Mouse (Mus musculus): ENCODE data around the gene Zscan10. TPM values are rescaled to one million over a fixed set of nuclear protein-coding genes. Genes with fewer than 3 reads are reported as not detected.
A peak's percentile ranks its signal among the peaks of the same experiment; 100 is the strongest.
"Not testable (repeated sequence)": the region's sequence is repeated elsewhere in the genome, so short reads cannot be mapped to it uniquely, and the experiment has no call there.

Zscan10 gene
- polyA plus RNA-seq, 1 experiment from 2014 or later = 0.42 TPM

DNA sequence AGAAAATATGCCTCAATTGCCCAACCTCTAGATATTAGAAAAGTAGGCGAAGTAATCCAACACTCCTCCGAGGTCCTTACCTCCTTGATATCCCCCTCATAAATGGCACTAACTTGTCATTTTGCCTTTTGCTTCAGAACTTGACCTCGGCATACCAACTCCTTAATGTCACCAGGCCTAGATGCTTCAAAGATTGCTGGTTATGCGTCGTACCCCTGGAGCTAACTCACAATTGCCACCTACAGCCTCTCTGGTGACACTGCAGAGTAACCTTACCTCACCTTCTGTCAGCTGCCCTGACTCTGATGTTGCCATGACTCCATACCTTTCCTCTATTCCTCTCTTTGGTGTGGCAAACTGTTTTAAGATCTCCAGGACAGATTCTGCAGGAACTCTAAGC, 33.9 kb upstream of the Zscan10 start:
- Histone ChIP-seq H3K4me3 (no peak overlapping the region), H3K4me1 (peaks cover 16% of the 10 kb centered on the region), H3K36me3 (replicated peaks) (no peaks in the 10 kb centered on the region; the same call in 1 of the 2 replicates), H3K27me3 (ENCODE audit: poor library complexity, severe bottlenecking) (no peaks in the 10 kb centered on the region), H3K27ac (no peak overlapping the region), H3K9me3 (no peaks in the 10 kb centered on the region)
- DNase-seq (ENCODE audit: extremely low spot score, low spot score) = no peak
- 60% methylated on average over 5 of the region's 5 CpGs for WGBS

DNA sequence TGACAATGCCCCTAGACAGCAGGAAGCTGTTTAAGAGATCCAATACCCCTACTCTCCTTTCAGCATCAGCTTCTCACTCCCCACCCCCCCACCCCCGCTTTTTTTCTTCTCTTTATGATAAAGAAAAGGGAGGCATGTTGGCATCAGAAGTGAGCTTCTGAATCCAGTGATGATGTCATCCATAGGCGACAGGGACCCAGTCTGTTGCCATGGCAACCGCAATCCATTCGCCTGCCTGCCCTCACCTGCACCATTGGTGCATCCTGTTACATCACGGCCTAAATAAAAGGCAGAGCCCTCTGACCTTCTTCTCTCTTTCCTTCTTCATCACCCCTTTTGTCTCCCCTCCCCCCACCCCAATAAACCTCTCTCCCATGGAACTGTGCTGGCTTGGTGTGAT, 32.3 kb upstream of the Zscan10 start:
- Histone ChIP-seq H3K36me3 (replicated peaks) (peaks cover 11% of the 10 kb centered on the region), H3K27me3 (ENCODE audit: poor library complexity, severe bottlenecking) (no peaks in the 10 kb centered on the region), H3K4me3 (no peak overlapping the region), H3K4me1 (peaks cover 8% of the 10 kb centered on the region), H3K27ac (no peak overlapping the region), H3K9me3 (no peaks in the 10 kb centered on the region)
- 40% methylated on average over 5 of the region's 5 CpGs for WGBS
- no peak for DNase-seq (ENCODE audit: extremely low spot score, low spot score)

DNA sequence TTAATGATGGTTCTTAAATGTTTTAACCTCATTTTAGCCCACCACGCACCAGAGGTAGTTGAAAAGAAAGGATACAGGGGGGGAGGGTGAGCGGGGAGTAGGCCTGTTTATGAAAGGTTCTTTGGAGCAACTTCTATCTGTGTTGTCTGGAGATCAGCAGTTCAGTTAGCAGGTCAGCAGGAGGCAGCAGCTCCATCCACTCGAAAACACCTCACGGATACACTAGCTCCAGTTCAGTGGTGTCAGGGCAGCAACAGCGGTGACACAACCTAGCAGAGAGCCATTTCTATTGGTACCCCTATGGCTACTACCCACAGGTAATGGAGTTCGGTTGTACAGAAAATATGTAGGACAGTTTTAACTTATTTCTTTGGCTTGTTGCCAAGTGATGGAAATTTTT, 30.6 kb upstream of the Zscan10 start:
- no peaks in the 10 kb centered on the region for H3K27me3 ChIP-seq (ENCODE audit: poor library complexity, severe bottlenecking)
- no peak for DNase-seq (ENCODE audit: extremely low spot score, low spot score)
- WGBS = 43% methylated on average over 6 of the region's 6 CpGs
- H3K36me3 ChIP-seq (replicated peaks) = peaks cover 28% of the 10 kb centered on the region
- H3K9me3 ChIP-seq = no peaks in the 10 kb centered on the region
- H3K4me1 ChIP-seq = peaks cover 3% of the 10 kb centered on the region
- no peak overlapping the region for H3K27ac ChIP-seq
- no peak overlapping the region for H3K4me3 ChIP-seq

DNA sequence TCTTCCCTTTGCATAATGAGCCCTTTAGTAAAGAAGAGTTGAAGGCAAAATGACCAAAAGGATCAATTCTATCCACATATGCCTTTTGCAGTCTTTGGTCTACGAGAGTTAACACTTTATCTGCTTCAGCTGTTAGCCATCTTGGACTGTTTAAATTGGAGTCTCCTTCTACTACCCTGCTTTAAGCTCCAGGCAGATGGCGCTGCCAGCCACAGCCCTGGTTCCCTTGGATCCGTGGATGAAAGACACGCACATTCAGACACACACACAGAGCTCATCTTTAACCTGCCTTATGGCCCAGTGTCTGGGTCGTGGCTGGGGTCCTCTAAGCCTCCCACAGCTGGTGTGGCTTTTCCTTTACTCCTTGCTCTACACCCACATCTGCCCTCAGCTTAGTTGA, 29.6 kb upstream of the Zscan10 start:
- peaks cover 37% of the 10 kb centered on the region for H3K36me3 ChIP-seq (replicated peaks)
- no peak overlapping the region for H3K27ac ChIP-seq
- WGBS = 30% methylated on average over 5 of the region's 5 CpGs
- peaks cover 5% of the 10 kb centered on the region for H3K9me3 ChIP-seq
- no peak overlapping the region for H3K4me3 ChIP-seq
- DNase-seq (ENCODE audit: extremely low spot score, low spot score) = no peak
- no peaks in the 10 kb centered on the region for H3K27me3 ChIP-seq (ENCODE audit: poor library complexity, severe bottlenecking)
- H3K4me1 ChIP-seq = no peaks in the 10 kb centered on the region

DNA sequence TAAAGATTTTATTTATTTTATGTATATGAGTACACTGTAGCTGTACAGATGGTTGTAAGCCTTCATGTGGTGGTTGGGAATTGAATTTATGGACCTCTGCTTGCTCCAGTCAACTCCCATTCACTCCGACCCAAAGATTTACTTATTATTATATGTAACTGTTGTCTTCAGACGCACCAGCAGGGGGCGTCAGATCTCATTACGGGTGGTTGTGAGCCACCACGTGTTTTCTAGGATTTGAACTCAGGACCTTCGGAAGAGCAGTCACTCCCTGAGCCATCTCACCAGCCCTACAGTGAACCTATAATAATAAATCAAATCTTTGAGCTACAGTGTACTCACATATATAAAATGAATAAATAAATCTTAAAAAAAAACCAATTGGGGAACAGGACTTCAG, 28.6 kb upstream of the Zscan10 start:
- Histone ChIP-seq H3K4me1 (no peaks in the 10 kb centered on the region), H3K9me3 (peaks cover 12% of the 10 kb centered on the region), H3K4me3 (no peak overlapping the region), H3K36me3 (replicated peaks) (peaks cover 47% of the 10 kb centered on the region), H3K27me3 (ENCODE audit: poor library complexity, severe bottlenecking) (no peaks in the 10 kb centered on the region), H3K27ac (no peak overlapping the region)
- WGBS = 77% methylated on average over 6 of the region's 6 CpGs
- DNase-seq (ENCODE audit: extremely low spot score, low spot score) = no peak

DNA sequence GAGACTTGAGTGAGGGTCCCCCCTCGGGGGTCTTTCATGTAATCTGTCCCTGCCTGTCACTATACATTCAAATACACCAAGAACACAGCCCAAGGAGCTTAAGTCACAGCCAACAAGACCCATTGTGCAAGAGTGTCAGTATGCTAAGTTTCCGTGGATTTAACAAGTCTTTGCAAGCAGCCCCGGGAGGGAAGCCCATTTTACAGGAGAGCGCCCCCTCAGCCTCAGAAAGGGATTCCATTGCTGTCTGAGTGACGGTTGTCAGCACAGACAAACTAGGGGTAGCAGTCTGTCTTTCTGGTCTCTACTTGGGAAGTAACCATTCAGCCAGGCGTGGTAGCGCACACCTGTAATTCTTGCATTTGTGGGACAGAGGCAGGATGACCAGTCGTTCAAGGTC, 26.5 kb upstream of the Zscan10 start:
- H3K4me3 ChIP-seq = no peak overlapping the region
- H3K4me1 ChIP-seq = no peaks in the 10 kb centered on the region
- H3K27me3 ChIP-seq (ENCODE audit: poor library complexity, severe bottlenecking) = no peaks in the 10 kb centered on the region
- DNase-seq (ENCODE audit: extremely low spot score, low spot score) = no peak
- peaks cover 67% of the 10 kb centered on the region for H3K36me3 ChIP-seq (replicated peaks)
- WGBS = 92% methylated on average over 8 of the region's 8 CpGs
- H3K27ac ChIP-seq = no peak overlapping the region
- peaks cover 12% of the 10 kb centered on the region for H3K9me3 ChIP-seq

DNA sequence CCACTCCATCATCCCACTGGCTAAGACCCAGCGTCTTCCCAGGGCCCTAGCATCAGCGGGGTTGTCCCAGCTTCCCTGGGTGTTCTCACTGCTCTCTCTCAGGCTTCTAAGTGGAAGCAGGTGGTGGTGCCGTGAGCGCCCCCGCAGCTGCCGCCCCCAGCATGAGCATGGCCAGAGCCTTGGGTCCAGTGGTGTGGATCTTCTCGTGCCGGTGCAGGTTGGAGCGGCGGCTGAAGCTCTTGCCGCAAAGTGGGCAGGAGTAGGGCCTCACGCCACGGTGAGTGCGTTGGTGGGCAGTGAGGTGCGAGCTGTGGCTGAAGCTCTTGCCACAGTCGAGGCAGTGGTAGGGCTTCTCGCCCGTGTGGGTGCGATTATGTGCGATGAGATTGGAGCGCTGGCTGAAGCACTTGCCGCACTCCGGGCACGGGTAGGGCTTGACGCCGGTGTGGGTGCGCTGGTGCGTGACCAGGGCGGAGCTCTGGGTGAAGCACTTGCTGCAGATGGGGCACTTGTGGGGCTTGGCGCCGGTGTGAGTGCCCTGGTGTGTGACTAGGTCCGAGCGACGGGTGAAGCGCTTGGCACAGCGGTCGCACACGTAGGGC, 24.6 kb upstream of the Zscan10 start:
- H3K27me3 ChIP-seq (ENCODE audit: poor library complexity, severe bottlenecking) = no peaks in the 10 kb centered on the region
- no peak overlapping the region for H3K27ac ChIP-seq
- no peaks in the 10 kb centered on the region for H3K4me1 ChIP-seq
- peaks cover 12% of the 10 kb centered on the region for H3K9me3 ChIP-seq
- 94% methylated on average over 38 of the region's 38 CpGs for WGBS
- no peak overlapping the region for H3K4me3 ChIP-seq
- DNase-seq (ENCODE audit: extremely low spot score, low spot score) = no peak
- H3K36me3 ChIP-seq (replicated peaks) = peaks cover 86% of the 10 kb centered on the region

DNA sequence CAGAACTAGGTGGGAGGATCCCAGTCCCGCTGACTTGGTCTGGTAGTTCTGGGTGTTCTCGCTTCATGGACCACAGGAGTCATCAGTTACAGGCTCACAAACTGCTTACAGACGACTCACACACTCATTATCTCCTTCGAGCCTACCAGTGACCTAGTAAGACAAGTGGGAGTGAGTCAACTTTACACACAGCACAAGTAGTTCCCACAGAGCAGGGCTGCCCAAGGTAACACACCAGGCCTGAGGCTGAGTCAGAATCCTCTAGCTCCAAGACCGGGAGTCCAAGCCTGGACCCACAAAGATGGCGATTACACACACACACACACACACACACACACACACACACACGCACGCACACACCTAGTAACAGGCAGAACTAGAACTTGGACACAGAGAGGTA, 15.9 kb upstream of the Zscan10 start:
- no peaks in the 10 kb centered on the region for H3K9me3 ChIP-seq
- DNase-seq (ENCODE audit: extremely low spot score, low spot score) = no peak
- WGBS = 87% methylated on average over 8 of the region's 8 CpGs

DNA sequence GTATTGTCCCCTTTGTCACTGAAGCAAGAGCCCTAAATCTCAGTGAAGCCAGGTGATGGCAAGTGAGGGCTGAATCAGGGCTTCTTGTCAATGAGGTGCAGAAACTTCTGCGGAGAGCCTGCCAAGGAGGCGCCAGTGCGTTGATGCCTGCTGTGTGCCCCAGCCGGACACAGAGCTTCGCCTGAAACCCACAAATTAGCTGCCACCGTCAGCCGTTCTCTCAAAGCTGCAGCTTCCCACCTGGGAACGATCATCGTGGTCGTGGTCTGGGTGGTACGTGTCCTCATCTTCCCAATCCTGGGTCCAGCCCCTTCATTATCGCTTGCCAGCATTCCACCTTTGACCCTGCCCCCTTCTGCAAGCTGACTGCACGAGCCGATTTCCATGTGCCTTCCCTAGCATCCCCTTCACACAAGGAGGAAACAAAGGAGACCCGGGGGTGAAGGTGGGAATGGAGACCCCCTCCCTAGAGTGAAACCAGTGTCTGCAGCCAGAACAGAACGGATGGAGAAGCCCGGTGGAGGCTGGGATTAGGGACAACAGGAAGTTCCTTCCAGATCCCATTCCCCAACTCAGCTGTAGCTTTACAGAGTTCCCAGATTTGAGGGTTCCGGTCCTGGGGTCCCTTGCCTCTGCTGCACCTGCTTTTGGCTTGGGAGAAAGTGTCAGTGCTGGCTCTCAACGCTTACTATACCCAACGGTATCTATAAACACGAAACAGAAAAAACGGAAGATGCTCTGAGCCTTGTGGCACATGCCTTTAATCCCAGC, 14.8 kb upstream of the Zscan10 start:
- under 1% methylated on average over 22 of the region's 22 CpGs for WGBS
- peak overlapping the region; percentile 82 for H3K4me3 ChIP-seq
- DNase-seq (ENCODE audit: extremely low spot score, low spot score) = peak; percentile 69
- H3K27me3 ChIP-seq (ENCODE audit: poor library complexity, severe bottlenecking) = no peaks in the 10 kb centered on the region
- H3K9me3 ChIP-seq = no peaks in the 10 kb centered on the region
- H3K36me3 ChIP-seq (replicated peaks) = peaks cover 32% of the 10 kb centered on the region
- peak overlapping the region; percentile 86 for H3K27ac ChIP-seq
- H3K4me1 ChIP-seq = peaks cover 31% of the 10 kb centered on the region

More for the DNA sequence above, 15.9 kb upstream of the Zscan10 start:
- Histone ChIP-seq H3K36me3 (replicated peaks) (peaks cover 43% of the 10 kb centered on the region), H3K4me3 (peak overlapping the region; percentile 82), H3K4me1 (peaks cover 31% of the 10 kb centered on the region), H3K27me3 (ENCODE audit: poor library complexity, severe bottlenecking) (no peaks in the 10 kb centered on the region), H3K27ac (no peak overlapping the region)

DNA sequence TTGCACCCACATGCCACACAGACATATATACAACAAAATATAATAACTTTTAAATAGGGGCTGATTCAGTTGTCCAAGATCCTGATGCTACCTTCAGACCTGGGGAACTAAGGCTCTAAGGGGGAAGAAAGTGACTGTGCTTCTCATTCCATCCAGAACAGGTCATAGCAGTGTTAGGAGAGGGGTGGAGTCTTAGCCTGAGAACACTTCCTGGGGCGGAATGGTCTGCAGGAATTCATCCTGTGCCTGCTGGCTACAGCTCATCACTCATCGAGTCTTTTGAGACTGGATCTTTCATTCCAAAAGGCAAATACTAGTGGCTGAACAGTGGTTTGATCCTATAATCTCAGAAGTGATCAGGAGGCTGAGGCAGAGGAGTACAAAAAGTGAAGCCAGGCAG, 13.4 kb upstream of the Zscan10 start:
- 70% methylated on average over 2 of the region's 2 CpGs for WGBS
- Histone ChIP-seq H3K27ac (no peak overlapping the region), H3K9me3 (no peaks in the 10 kb centered on the region), H3K27me3 (ENCODE audit: poor library complexity, severe bottlenecking) (no peaks in the 10 kb centered on the region), H3K36me3 (replicated peaks) (peaks cover 20% of the 10 kb centered on the region), H3K4me3 (no peak overlapping the region), H3K4me1 (peaks cover 34% of the 10 kb centered on the region)
- no peak for DNase-seq (ENCODE audit: extremely low spot score, low spot score)

DNA sequence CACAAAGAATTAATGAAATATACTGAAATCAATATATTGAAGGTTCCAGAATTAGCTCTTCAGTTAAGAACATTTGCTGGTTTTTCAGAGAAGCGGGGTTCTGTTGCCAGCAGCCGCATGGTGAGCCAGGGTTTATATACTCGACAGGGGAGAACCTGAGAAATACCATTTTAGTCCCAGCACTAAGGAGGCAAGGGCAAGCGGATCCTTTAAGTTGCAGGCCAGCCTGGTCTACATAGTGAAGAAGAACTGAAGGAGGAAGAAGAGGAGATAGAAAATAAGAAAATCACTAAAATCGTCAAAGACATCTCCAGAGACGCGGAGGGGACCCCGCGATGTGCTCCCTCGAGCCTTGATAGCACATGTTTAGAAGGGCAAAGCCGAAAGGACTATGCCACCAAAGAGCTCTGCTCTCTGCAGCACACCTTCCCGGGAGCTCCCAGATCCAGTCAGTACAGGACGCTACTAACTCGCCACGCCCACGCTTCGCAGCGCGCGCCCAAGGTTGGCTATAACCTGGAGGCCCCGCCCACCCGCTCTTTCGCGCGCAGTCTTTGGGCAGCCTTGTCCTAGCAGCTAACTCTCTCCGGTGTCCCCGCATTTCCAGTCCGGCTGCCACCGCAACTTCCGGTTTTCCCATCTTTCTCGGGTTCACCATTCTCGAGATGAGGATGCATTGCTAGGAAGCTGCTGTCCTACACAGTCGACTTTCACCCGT, 8.3 kb upstream of the Zscan10 start:
- no peaks in the 10 kb centered on the region for H3K9me3 ChIP-seq
- no peaks in the 10 kb centered on the region for H3K27me3 ChIP-seq (ENCODE audit: poor library complexity, severe bottlenecking)
- peak; percentile 99 for DNase-seq (ENCODE audit: extremely low spot score, low spot score)
- WGBS = 7% methylated on average over 34 of the region's 34 CpGs
- peaks cover 14% of the 10 kb centered on the region for H3K4me1 ChIP-seq
- peak overlapping the region; percentile 88 for H3K27ac ChIP-seq
- H3K4me3 ChIP-seq = peak overlapping the region; percentile 61
- H3K36me3 ChIP-seq (replicated peaks) = no peaks in the 10 kb centered on the region

DNA sequence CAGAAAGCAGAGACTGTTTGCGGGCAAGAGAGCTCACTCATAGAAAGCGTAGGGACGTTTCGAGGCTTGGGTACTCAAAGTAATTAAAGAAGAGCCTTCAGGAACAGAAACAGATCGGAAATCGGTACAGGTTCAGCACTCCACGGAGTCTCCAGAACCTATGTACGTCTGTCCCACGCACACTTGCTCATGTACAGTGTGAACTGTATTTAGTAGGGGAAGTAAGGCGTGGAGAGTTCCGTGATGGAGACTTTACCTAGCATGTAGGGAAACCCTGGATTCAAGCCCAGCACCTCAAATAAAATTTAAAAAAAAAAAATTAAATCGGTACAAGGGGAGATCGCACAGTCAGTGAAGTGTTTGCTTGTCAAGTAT, 7.7 kb upstream of the Zscan10 start:
- Histone ChIP-seq H3K27me3 (ENCODE audit: poor library complexity, severe bottlenecking) (no peaks in the 10 kb centered on the region), H3K36me3 (replicated peaks) (no peaks in the 10 kb centered on the region), H3K4me3 (peak overlapping the region; percentile 61), H3K9me3 (no peaks in the 10 kb centered on the region), H3K4me1 (peaks cover 14% of the 10 kb centered on the region), H3K27ac (peak overlapping the region; percentile 88)
- 20% methylated on average over 13 of the region's 13 CpGs for WGBS
- DNase-seq (ENCODE audit: extremely low spot score, low spot score) = no peak

DNA sequence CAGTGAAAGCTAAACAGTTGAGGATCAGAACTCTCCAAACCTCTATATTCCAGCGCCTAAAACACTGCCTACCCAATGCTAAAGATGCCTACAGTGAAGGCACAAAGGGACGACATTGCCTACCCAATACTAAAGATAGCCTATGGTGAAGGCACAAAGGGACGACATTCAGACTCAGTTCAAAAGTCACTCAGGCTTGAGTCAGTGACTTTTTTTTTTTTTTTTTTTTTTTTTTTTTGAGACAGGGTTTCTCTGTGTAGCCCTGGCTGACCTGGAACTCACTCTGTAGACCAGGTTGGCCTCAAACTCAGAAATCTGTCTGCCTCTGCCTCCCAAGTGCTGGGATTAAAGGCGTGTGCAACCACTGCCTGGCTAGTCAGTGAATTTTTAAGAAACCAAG, 5.5 kb upstream of the Zscan10 start:
- H3K27ac ChIP-seq; H3K27me3 ChIP-seq (ENCODE audit: poor library complexity, severe bottlenecking); H3K9me3 ChIP-seq; H3K36me3 ChIP-seq (replicated peaks); H3K4me3 ChIP-seq; DNase-seq (ENCODE audit: extremely low spot score, low spot score): not testable (repeated sequence)
- H3K4me1 ChIP-seq = peaks cover 34% of the 10 kb centered on the region
- WGBS = 72% methylated on average over 4 of the region's 4 CpGs
